Mouse (Mus musculus) kidney, adult 18-20 months (tissue): ENCODE measurements around the gene Tmem108.

Experiments
- DNase-seq: peaks from one replicate; pipeline ENCODE4 v3.0.0; 2021

Gene Tmem108

DNA sequence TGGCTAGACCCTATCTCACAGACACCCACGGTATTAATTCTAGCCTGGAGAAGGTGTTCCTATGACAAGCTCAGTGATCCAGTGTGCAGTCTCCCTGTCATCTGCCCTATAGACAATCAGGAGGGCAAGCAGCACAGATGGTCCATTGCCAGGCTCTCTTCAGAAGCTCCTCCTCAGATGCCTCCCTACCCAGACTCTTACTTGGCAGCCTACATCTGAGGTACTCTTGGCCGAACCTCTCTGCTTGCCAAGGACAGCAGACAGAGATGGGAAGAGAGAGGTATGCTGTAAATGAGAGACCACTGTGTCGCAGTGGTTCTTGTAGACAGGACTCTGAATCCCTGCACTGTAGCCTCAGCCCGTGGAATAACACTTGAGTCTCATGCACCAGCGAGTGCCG is 181.0 kb downstream of the Tmem108 start:
- DNase-seq, result no peak

DNA sequence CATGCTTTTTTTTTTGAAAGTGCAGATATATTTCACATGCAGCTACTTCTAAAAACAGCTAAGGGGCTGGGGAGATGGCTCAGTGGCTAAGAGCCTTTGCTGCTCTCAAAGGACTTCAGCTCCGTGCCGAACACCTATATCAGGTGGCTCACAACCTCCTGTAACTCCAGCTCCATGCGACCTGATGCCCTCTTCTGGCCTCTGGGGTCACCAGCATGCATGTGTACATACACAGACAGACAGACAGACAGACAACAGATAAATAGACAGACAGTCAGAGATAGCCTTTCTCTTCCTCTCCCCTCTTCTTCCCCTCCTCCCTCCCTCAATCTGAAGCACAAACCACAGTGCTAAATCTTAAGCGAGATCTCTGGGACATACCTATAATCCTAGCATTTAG is 181.5 kb downstream of the Tmem108 start:
- DNase-seq, result no peak

DNA sequence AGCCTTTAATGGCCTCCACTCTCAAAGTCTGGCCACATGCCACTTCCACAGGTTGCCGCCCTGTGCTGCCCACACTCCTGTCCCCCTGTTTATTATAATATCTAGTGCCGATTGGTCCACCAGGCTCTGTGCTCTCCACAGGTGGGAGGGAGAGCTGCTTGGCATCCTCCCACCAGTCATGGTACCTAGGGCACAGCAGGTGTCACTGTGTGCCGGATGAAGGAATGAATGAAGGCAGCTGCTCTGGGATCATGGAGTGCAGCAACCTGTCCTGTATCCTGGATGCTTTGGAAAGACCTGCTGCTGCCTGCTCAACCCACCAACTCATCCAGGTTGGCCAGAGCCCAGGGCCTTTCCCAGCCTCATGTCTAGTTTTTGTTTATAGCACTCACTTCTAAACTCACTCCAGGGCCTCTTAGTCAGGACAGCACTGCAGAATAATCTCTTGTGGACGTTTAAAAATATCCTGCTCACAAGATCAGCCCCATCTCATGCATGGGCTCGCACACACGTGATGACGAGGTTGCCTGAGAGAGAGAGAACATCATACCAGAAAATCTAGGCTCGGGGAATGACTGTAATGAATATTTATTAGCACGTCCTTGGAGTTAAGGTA is 182.1 kb downstream of the Tmem108 start:
- no peak for DNase-seq

DNA sequence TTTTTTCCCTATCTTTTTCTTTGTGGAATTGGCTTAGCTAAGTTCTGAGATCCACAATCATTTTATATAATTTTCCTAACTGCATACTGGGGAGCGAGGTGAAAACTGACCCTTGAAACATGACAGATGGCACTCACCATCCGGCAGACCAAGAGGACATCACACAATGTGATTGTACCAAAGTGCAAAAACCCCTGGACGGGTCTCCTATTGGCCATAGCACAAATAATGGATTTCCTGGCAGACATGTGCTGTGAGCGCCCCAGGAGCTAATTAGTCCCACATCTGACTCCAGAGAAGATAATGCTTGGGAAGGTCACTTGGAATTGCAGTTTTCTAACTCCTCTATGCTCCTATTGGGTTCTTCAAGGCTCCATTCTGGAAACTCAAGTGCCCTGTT is 183.9 kb downstream of the Tmem108 start:
- DNase-seq, result no peak

DNA sequence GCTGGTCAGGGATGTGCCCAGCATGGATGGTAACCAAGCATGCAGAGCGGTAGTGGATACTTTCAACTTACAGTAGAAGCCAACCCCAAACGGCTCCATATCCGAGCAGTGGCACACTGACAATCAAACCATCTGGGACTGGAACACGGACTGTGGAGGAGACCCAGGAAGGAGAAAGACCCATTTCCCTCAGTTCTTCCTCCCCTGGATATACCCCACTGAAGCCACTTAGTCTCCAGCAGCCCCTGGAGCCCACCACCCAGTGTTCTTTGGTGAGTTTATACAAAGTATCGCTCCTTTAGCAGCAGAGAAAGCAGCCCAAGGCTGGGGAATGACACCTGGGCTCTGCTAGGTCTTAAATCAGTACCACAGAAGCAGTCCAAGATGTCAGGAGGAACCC is 184.5 kb downstream of the Tmem108 start:
- DNase-seq, result no peak

DNA sequence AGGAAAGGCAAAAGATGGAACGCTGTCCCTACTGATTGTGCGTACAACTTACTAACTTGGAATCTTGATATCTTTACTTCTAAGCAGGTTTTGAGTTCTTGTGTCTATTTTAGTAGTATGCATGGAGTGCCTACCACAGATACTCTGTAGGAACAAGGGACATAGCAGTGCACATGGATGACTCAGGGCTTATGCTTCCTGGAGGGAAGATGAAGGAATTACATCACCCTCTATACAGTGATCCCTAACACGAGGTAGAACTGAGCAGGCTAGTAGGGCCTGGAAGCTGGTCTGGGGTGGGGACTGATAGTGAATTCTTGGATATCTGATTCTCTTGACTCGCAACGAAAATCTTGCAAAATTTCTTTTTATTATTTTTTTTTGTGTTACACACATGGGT is 185.7 kb downstream of the Tmem108 start:
- no peak for DNase-seq

DNA sequence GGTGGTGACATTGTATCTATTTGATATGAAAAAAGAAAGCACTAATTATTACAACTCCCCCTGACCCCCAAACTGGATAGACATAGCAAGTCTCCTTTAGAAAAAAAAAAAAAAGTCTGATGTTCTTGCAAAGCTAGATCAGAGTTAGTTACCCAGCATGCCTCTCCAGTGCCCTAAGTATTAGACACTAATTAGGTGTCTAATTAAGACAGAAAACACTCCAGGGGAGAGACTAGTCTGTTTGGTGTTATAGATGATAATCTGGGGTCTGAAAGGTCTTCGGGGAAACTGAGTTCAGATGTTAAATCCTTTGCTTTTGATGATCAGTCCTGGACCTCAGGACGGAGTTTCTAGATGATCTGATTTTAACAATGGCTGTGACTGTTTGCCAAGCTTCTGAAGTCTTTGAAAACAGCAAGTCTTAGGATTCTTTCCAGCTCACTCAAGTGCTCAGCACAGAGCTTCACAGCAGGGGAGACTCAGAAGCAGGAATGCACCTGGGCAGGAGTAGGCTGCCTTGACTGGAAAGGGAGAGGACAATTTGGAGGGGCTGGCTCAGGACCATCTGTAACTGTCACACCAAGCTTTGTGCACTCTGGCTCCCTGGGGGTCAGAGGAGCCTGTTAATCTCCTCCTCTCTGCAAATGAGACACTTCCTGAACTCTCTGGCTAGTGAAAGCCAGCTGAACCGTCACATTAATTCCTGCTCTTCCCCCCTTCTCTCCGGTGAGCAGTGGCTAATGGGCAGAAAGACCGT is 187.5 kb downstream of the Tmem108 start:
- no peak for DNase-seq

DNA sequence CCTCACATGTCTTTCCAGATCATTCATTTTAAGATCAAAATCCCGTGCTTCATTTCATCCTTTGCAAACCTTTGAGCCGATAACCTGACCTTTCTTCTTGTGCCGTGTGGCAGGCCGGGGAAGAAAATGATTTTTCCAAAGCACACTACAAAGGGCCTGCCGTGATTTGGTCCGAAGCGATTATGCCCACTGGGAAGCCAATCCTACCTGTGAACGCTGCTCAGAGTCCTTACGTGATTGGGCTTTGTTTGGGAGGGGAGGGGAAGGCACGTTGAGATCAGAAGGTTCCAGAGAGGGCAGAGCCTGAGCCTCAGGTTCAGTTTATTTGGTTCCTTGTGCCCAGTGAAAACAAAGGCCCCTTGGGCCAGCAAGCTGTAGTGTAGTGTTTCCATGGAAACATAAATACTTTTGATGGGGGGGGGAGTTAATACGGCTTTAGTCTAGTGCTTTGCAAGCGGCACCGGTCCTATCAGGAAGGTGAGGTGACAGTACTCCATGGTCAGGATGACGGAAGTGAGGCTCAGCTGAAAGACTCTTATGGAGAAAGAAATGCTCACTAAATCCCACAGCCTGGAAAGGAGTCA is 191.4 kb downstream of the Tmem108 start:
- no peak for DNase-seq

DNA sequence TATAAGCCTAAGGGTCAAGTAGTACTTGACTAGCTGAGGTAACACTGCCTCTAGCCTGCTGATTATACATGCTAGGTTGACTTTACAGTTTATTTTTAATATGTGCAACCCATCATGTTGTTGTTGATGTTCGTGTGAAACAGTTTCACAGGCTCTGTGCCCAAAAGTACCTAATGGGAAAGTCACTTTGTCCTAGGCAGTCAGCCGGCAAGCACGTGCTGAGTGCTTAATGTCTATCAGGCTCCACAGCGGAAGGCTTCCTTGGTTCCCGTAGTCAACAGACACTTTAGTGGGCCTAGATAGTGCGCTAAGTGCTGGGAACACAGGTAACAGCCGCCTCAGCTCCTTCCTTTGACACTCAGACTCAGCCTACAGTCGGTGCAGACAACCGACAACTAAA is 192.7 kb downstream of the Tmem108 start:
- peak; percentile 13 for DNase-seq

DNA sequence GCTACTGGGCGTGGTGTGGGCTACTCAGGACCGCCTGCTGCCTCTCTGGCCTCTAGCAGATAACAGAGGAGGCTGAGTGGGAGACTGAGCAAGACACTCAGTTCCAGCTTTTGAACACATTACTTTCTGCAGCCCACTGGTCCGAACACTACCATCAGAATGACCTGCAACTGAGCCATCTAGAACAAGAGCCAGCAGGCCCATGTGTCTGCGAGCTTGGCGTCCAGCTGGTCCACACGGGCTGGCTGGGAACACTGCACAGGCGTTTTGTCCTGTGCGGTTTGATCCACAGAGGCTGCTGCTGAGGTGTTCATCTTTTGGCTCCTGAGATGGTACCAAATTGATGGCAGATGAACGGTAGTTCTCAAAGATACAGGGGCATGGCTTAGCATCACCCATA is 196.5 kb downstream of the Tmem108 start:
- no peak for DNase-seq

DNA sequence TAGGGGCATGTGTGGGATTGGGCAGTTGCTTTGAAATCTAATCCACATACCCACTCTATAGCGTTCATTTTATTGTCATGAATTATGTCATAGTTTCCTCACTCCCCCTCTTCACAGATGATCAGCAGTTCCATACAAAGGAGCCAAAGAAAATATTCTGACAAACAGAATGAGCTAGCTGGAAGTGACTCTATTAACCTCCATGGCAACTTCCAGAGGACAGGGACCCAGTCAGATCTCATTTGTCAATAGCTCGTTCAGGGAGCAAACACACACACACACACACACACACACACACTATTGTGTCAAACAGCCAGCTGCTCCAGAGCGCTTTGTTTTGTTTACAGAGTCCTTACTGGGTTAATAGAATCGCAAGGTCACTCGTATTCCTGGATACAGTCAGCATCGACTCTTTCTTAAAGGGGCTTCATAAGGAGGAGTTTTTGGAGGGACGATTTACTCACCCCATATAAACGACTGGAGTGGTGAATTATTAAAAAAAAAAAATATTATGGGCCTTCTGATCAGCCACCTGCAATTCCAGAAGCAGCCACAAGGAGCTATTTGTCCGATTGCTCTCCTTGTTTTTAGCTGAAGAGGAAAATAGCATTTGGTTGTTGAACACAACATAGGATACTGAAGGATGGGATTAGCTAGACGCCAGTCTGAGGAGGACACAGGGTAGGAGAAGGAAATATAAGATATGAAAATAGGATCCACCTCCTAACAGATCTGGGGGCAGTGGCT is 197.6 kb downstream of the Tmem108 start:
- DNase-seq, result peak; percentile 35

DNA sequence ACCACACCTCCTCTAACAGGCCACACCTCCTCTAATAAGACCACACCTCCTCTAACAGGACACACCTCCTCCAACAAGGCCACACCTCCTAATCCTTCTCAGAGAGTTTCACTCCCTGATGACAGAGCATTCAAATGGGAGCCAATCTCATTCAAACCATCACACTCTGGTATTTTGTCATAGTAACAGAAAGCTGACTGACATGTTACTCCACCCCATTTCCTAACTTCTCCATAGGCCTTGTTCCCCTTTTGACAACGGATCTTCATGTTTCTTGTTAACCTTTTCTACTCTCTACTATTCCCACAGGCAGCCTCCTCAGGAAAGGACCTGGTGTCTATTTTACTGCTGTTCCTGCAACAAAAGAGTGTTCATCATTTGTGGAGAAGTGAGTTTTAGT is 199.6 kb downstream of the Tmem108 start:
- no peak for DNase-seq

DNA sequence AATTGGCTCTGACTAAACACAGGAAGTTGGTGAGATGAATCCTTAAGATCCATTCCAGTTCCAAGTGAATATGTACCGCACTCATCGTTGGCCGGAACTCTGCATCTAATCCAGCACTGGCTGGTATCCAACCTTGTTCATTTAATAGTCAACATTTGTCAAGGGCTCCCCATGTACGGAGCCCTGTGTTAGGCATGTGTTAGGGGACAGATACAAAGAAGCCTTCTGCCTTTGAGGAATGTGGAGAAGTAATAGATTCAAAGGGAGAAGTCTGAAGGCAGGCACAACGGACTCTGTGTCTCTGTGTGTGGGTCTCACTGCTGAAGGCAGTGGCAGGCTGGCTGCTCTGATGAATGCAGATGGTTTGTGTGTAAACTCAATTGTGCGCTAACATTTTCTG is 202.9 kb downstream of the Tmem108 start:
- DNase-seq, result no peak

DNA sequence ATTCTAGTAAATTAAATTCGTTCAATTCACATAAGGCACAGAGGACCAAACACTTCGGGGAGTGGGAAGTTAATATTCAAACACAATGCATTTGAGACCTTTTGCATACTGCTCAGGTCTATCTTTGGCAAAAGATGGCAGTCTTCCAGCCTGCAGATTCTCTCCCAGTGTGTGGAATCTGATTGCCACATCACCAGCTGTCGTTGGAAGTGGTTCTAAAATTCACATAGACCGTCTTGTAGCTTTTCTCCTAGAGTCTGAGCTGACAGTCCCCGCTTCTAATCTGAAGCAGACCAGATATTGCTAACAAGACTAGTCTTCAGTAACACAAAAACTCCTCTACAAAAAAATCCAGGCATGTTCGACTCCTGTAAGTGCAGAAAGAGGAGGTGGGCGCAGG is 203.4 kb downstream of the Tmem108 start:
- no peak for DNase-seq

DNA sequence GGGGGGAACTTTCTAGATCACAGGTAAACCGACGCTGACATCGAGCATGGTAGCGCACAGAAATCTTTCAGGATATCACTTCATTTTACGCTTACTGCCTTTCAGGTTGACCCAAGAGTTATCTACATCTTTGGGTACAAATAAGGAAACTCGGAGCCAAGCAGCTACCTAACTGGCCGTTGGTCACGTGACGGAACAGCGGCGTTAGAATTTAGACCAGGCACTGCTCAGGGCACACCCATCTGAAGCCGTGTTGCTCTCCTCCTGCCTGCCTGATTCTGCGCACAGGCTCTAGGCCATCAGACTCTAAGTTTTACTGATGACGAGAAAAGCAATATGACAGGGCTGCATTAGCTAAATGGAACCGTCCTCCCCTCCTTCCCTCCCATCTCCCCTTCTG is 204.6 kb downstream of the Tmem108 start:
- DNase-seq, result no peak

DNA sequence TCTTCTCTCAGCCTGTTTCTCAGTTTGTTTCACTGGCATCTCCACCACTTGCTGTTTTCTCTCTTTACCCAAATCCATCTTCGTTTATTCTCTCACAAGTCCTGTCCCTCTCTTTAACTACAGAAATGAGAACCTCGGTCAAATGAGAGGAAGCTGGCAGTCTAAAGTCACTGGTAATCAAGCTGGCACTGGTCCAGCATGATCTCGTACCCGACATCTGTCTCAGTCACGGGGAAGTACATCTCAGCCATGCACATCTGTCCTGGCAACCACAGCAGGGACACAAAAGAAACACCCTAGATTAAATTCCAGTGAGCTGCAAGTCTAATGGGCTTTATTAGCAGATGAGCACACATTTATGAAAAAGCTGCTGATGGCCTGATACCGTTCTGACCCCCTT is 206.3 kb downstream of the Tmem108 start:
- no peak for DNase-seq

DNA sequence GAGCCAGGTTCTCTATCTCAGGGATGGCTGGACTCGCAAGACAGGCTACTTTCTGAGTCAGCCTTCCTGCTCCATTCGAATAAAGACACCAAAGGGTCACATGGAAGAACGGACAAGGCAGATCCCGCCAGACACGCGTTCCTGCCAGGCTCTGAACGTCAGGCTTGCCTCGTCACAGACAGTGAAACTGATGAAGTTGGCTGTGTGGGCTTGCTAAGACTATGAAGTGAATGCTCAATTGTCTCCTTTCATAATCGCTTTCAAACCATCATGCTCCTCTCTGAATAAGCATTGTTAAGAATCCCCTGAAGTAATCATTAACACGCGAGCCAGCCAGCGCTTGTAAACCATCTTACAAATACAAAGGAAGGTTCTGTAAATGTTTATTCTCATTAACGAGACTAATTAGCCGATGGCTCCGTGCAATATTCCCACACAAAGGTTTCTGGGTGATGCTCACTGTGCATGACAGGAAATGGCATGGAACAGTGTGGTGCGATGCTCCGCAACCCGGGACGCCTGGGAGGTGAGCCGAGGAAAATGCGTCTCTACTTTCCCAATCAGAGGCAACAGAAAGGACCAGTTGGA is 210.9 kb downstream of the Tmem108 start:
- DNase-seq, result no peak

DNA sequence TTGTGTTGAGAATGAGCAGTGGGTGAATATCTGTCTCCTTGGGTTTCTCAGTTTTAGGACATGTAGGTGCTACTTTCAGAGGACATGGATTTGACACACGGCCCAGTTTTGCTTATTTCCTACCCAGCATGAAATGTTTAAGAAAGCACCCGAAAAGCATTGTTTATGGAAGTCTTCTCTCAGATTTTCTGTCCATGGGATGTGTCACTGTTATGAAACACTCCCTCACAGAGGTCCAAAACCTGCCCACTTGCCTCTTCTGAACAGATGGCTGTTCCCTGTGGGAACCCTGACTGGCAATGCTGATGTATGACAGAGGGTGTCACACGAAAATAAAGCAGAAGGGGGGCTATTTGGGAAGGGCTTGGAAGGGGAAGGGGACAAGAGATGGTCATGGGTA is 212.5 kb downstream of the Tmem108 start:
- DNase-seq, result no peak

DNA sequence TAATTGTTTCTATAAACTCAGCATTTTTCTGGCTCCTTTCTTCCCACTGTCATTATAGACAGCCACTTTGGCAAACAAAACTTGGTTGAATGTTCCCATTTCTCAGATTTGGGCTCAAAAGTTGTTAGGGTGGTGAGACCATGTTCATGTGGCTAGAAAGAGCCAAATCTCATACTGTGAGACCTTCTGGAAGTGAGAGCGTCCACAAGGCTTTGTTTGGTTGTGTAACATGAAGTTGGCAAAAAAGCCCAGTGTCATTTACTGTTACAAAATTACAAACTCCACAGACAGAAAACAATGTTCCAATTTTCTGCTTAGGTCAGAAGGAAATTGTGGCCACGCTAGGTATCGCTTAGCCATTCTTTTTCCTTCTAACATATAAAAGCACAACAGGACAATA is 213.0 kb downstream of the Tmem108 start:
- no peak for DNase-seq

DNA sequence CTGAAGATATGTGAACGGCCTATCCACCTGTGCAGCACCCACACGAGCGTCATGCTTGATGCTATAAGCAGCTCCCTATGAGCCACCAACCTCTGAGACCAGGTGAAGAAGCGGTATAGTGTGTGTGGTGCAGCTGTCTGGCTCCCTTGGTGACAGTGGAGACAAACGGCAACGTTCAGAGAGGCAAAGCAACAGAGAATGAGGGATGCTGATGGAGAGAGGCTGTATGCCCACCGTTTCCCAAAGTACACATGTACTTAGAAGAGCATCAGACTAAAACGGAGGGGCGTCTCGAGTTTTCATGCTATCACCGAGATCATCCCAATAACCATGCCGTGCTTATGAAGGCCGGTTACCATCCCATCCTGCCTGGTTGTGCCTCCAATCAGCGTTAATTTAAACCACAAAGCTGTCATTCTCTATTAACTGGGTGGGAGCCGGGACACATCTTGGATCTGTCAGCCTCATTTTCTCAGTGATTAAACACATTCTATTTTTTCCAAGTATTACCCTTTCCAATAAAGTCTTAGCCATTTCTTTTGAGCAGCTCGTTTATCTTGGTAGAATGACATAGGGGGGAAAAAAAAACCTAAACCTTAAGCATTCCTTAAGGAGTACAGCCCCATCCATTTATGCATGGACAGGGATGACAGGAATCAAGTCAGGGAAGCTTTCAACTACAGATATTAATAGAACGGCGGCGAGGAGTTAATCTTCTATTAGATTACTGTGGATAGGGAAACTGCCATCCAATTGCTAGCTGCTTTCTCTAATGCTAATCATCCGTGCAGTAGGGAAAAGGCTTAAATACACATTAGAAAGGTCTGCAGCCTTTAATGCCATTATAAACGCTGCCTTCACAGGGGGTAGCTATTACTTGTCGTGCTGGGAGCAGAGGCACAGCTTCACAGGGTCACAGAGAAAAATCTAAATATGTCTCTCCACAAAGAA is 214.7 kb downstream of the Tmem108 start:
- no peak for DNase-seq

DNA sequence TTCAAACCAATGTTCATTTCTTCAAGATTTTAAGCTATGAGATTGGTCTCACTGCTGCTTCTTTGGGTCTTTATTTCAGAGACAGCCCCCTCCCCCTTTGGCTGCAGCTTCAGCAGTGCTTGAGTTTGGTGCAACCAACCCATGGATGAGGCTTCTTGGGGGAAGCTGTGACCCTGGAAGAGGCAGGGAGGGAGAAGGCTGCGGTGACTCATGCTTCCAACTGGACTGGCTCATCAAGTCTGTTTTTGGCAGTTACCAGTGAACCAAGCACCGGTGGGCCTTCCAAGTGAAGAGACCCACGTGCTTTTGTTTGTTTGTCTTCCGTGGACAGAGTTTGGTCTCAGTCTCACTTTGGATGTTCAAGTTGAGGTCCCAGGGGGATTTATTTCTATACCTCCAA is 215.9 kb downstream of the Tmem108 start:
- DNase-seq, result no peak

DNA sequence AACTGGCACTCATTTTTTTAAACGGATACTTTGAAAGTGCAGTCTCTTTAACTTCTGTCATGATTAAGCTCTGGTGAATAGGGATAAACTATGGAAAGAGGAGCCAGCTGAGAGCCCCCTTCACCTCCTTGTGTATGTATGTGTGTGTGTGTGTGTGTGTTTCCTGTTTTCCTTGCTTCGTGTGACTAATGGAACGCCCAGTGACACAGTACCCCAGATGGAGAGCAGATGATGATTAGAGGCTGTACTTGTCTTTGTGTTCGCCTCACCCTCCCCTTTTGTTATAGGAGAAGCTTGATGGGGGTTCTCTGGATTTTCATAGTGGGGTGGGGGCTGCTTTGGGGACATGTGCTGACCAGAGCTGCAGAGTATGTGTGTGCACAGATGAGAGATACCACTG is 216.4 kb downstream of the Tmem108 start:
- DNase-seq, result no peak
